Mouse (Mus musculus) stomach, embryonic 16.5 days (tissue): ENCODE measurements around the gene S100a7a. TPM values are rescaled to one million over a fixed set of nuclear protein-coding genes. Genes with fewer than 3 reads are reported as not detected.

Experiments used
- ATAC-seq: fragments of 200-750 bp; cut with Nextera tagmentation; 2 replicates; pipeline ENCODE4 v1.8.0; 2017; ENCODE audit warnings: moderate number of reproducible peaks, moderate TSS enrichment; ENCODE audit not compliant: insufficient read depth, low FRiP score
- H3K27ac ChIP-seq: fragments of 300-500 bp; sonication (generic); 2 replicates; pipeline ENCODE4 v1.5.1; 2014; ENCODE audit warnings: low read length
- H3K27me3 ChIP-seq: fragments of 300-500 bp; sonication (generic); 2 replicates; pipeline ENCODE4 v1.6.1; 2014; ENCODE audit warnings: low read length, control low read depth, mixed read lengths; ENCODE audit not compliant: control insufficient read depth, insufficient read depth
- H3K36me3 ChIP-seq: fragments of 300-500 bp; sonication (generic); 2 replicates; pipeline ENCODE4 v1.6.1; 2014; ENCODE audit warnings: low read length; ENCODE audit not compliant: control insufficient read depth, insufficient read depth
- H3K4me1 ChIP-seq: fragments of 300-500 bp; sonication (generic); 2 replicates; pipeline ENCODE4 v1.6.1; 2014; ENCODE audit warnings: low read length, control low read depth, mixed read lengths; ENCODE audit not compliant: control insufficient read depth, insufficient read depth
- H3K4me2 ChIP-seq: fragments of 300-500 bp; sonication (generic); 2 replicates; pipeline ENCODE4 v1.6.1; 2014; ENCODE audit warnings: low read depth, low read length, mixed read lengths
- H3K4me3 ChIP-seq: fragments of 300-500 bp; sonication (generic); replicated peaks from 2 replicates; pipeline ENCODE4 v1.5.1; 2014; ENCODE audit warnings: mild to moderate bottlenecking, low read length
- H3K9ac ChIP-seq: fragments of 300-500 bp; sonication (generic); 2 replicates; pipeline ENCODE4 v1.6.1; 2014; ENCODE audit warnings: low read length
- H3K9me3 ChIP-seq: fragments of 300-500 bp; sonication (generic); replicated peaks from 2 replicates; pipeline ENCODE4 v1.6.1; 2016; ENCODE audit warnings: low read length, control low read depth; ENCODE audit not compliant: control insufficient read depth
- WGBS: fragments of 180-500 bp; shearing (Covaris S2); extraction: QIAGEN DNeasy Blood & Tissue Kit; methylation state at CpG from one replicate; pipeline ENCODE4 v1.1.7; 2014; 5-methylcytosine and 5-hydroxymethylcytosine counted together
- polyA plus RNA-seq: library from polyadenylated mRNA; unstranded; fragments of >200 nt; fragmentation: Nextera tagmentation; extraction: Ambion mirVana; gene quantifications from 2 replicates; pipeline ENCODE4 v1.2.1, GENCODE M21; 2015

S100a7a gene
- polyA plus RNA-seq, 1 experiment from 2014 or later, result 9.8 TPM

DNA sequence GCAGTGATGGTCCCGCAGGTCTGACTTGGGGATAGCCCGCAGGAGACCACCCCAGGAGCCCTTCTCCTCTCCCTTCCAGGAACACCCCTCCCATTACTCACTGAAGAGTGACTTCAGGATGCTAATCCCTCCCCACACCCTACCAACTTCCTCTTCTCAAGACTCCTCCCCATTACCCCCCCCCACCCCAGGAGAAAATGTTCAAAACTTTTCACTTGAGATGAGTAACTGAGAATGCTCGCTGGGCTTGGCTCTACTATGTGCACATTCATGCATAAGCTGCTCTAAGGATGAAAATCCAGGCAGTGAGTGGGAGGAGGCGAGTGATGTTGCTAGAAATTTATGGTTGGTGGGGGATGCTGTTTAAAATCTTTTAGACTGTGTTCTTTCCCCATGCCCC, 41.8 kb upstream of the S100a7a start:
- no peaks in the 10 kb centered on the region for H3K36me3 ChIP-seq
- H3K9ac ChIP-seq, result no peak overlapping the region

DNA sequence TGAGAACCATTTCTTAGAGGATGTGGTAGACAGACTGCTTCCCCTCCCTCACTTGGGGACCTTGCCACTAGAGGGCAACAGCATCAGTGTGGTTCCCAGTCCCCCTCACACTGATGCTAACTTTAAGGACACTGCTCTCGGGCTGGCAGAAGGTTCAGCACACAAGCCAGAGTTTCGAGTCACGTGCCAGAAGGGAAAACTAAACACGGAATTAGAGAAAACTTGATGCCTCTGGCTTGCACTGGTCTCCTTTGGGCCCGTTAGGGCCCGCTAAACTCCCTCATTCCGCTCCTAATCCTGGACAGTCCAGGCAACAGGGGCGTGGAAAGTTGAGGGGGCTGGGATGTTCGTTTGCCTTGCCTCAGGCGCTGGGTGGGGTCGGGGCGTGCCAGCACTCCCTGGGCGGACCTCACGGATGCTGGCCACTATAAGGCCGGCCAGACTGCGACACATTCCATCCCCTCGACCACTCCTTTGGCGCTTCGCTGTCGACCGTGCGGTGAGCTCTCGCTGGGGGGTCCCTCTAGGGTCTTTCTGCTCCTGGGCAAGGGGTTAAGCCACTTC, 41.0 kb upstream of the S100a7a start, which contains the start of gene S100a6:
Gene S100a6, plus strand, starts transcription at position 155 of the 564 bp plus-strand sequence.
- H3K36me3 ChIP-seq, result no peaks in the 10 kb centered on the region
- peak within 1 kb of the TSS; percentile 67 for H3K4me2 ChIP-seq
- H3K9ac ChIP-seq, result peak within 1 kb of the TSS; percentile 70
- no peaks in the 10 kb centered on the region for H3K27me3 ChIP-seq
- under 1% methylated on average over 23 of the region's 23 CpGs for whole genome bisulfite sequencing
- H3K9me3 ChIP-seq, result 0 out of 2 replicates have a peak, but pooled peaks cover 3% of the 10 kb centered on the region
- H3K27ac ChIP-seq, result peak within 1 kb of the TSS; percentile 93
- H3K4me1 ChIP-seq, result peaks cover 20% of the 10 kb centered on the region
- peak; percentile 79 for ATAC-seq
- peak within 1 kb of the TSS; percentile 48 for H3K4me3 ChIP-seq

More for the DNA sequence above, 41.8 kb upstream of the S100a7a start:
- WGBS, result 65% methylated on average over 4 of the region's 4 CpGs
- no peaks in the 10 kb centered on the region for H3K27me3 ChIP-seq
- no peaks in the 10 kb centered on the region for H3K9me3 ChIP-seq
- H3K4me3 ChIP-seq, result no peak overlapping the region
- no peak for ATAC-seq
- peaks cover 20% of the 10 kb centered on the region for H3K4me1 ChIP-seq
- H3K4me2 ChIP-seq, result peak overlapping the region; percentile 67
- H3K27ac ChIP-seq, result peak overlapping the region; percentile 93; the same call in 1 of the 2 replicates

DNA sequence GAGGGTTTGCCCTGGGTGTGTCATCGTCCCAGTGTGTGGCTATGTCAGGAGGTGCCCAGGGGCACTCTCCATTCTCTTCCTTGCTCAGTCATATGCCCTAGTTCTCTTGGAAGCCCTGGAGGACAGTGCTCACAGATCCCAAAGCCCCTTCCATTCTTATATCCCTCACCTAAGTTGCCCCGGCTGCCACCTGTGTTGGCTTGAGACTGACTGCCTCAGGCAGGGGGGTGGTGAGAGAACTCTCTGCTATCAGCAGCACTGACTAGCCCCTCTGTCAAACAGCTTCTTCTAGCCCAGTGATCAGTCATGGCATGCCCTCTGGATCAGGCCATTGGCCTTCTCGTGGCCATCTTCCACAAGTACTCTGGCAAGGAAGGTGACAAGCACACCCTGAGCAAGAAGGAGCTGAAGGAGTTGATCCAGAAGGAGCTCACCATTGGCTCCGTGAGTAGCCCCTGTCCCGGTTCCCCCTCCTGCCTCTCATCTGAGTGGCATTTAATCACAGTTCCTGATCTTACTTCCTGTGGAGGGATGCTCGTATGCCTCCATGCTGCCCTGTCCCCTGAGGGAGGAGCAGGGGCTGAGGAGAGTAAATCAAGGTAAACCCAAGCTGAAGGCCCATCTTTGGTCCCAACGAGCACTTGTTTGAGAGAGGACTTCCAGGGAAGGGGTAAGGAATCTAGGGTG, 40.2 kb upstream of the S100a7a start:
- Histone ChIP-seq H3K36me3 (no peaks in the 10 kb centered on the region), H3K4me2 (peak overlapping the region; percentile 67), H3K9ac (peak overlapping the region; percentile 70), H3K27me3 (no peaks in the 10 kb centered on the region), H3K27ac (peak overlapping the region; percentile 93), H3K4me3 (peak overlapping the region; percentile 48), H3K9me3 (0 out of 2 replicates have a peak, but pooled peaks cover 3% of the 10 kb centered on the region), H3K4me1 (peaks cover 20% of the 10 kb centered on the region)
- no peak for ATAC-seq
- 60% methylated on average over 7 of the region's 7 CpGs for WGBS

- H3K4me1 ChIP-seq, result peaks cover 20% of the 10 kb centered on the region
- peak overlapping the region; percentile 48 for H3K4me3 ChIP-seq
- no peaks in the 10 kb centered on the region for H3K27me3 ChIP-seq
- WGBS, result 78% methylated on average over 6 of the region's 6 CpGs
- no peak for ATAC-seq
- H3K36me3 ChIP-seq, result no peaks in the 10 kb centered on the region
- peak overlapping the region; percentile 70 for H3K9ac ChIP-seq
- peak overlapping the region; percentile 93 for H3K27ac ChIP-seq
- 0 out of 2 replicates have a peak, but pooled peaks cover 3% of the 10 kb centered on the region for H3K9me3 ChIP-seq
- H3K4me2 ChIP-seq, result peak overlapping the region; percentile 67
Measured at GRCm38 (mm10) chr3:90614148-90614530, 39.7 kb upstream of the S100a7a start.

DNA sequence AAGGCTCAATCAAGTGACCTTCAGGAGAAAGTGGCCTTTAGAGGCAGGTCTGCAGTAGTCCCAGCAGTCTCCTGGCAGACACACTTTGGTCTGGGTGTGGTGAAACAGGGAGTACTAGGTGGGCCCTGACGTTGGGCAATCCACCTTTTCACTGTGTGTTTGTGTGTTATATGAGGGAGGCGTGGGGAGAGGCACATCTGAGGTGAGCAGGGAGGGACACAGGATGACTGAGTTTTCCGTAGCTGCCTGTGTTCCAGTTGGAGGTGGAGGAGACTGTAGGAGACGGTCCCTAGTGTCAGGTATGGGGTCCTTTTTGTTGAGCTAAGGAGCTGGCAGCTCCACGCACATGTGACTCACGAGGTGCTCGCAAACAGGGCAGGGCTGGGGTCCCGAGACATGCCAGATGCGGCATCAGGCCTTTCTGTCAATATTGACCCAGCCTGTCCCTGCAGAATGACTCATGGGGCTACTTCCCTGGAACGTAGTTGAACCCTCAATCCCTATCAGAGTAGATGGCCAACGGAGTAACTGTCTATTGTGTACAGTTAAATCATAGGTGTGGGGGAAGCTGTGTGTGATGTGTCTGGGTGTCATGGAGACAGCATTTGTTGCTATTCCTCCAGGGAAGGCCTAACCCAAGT, 39.1 kb upstream of the S100a7a start:
- Histone ChIP-seq H3K27me3 (no peaks in the 10 kb centered on the region), H3K9me3 (0 out of 2 replicates have a peak, but pooled peaks cover 3% of the 10 kb centered on the region), H3K36me3 (no peaks in the 10 kb centered on the region), H3K4me2 (peak overlapping the region; percentile 67), H3K9ac (peak overlapping the region; percentile 70), H3K4me3 (peak overlapping the region; percentile 48), H3K27ac (peak overlapping the region; percentile 93), H3K4me1 (peaks cover 20% of the 10 kb centered on the region)
- ATAC-seq, result peak; percentile 65
- WGBS, result 56% methylated on average over 11 of the region's 11 CpGs

DNA sequence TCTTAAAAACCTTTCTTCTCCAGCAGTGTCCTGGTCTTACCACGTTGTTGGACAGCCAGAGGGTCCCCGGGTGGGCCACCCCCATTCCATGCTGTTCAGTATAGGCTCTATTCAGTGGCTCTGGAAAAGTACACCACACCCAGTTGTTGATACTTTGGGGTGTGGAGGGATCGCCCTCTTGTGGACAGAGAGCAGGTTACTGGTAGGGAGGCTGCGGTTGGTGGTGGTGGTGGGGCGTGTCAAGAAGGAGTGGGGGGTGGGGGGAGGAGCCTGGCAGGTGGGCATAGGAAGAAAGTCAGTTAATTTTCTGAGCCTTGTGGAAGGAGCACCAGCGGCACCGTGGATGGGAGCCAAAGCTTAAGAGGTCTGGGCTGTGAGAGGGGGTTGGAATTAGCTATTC, 38.4 kb upstream of the S100a7a start:
- 9% methylated on average over 7 of the region's 7 CpGs for WGBS
- H3K4me2 ChIP-seq, result peak overlapping the region; percentile 67
- no peaks in the 10 kb centered on the region for H3K27me3 ChIP-seq
- ATAC-seq, result peak; percentile 61
- 0 out of 2 replicates have a peak, but pooled peaks cover 3% of the 10 kb centered on the region for H3K9me3 ChIP-seq
- H3K4me3 ChIP-seq, result peak overlapping the region; percentile 48
- peaks cover 20% of the 10 kb centered on the region for H3K4me1 ChIP-seq
- H3K9ac ChIP-seq, result peak overlapping the region; percentile 51
- H3K36me3 ChIP-seq, result no peaks in the 10 kb centered on the region
- peak overlapping the region; percentile 93 for H3K27ac ChIP-seq

DNA sequence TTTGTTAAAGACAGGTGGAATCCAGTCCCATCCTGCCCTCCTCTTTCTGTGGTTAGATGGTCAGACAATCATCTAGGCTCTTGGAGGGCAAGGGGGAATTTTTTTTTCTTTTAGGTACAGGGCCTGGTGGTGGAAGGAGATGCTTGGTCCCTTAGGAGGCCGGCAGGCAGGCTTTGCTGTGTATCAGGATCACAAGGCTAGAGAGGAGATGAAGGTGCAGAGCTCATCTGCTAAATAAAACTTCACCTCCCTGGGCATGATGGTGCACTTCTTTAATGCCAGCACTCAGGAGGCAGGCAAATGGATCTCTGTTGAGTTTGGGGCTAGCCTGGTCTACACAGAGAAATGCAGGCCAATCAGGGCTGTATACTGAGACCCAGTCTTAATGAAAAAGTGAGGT, 37.9 kb upstream of the S100a7a start:
- peak overlapping the region; percentile 51 for H3K9ac ChIP-seq
- 40% methylated on average over 1 of the region's 1 CpGs for WGBS
- 0 out of 2 replicates have a peak, but pooled peaks cover 3% of the 10 kb centered on the region for H3K9me3 ChIP-seq
- ATAC-seq, result no peak
- H3K36me3 ChIP-seq, result no peaks in the 10 kb centered on the region
- H3K27me3 ChIP-seq, result no peaks in the 10 kb centered on the region
- H3K4me2 ChIP-seq, result peak overlapping the region; percentile 67
- H3K4me3 ChIP-seq, result peak overlapping the region; percentile 48
- H3K27ac ChIP-seq, result peak overlapping the region; percentile 46
- peaks cover 20% of the 10 kb centered on the region for H3K4me1 ChIP-seq

GRCm38 (mm10) chr3:90617586-90617985, 36.2 kb upstream of the S100a7a start:
- Histone ChIP-seq H3K9me3 (0 out of 2 replicates have a peak, but pooled peaks cover 3% of the 10 kb centered on the region), H3K9ac (no peak overlapping the region), H3K4me2 (no peak overlapping the region), H3K27me3 (no peaks in the 10 kb centered on the region), H3K36me3 (no peaks in the 10 kb centered on the region), H3K4me1 (peaks cover 15% of the 10 kb centered on the region), H3K4me3 (no peak overlapping the region), H3K27ac (no peak overlapping the region)
- 0% methylated on average over 1 of the region's 1 CpGs for WGBS
- no peak for ATAC-seq

DNA sequence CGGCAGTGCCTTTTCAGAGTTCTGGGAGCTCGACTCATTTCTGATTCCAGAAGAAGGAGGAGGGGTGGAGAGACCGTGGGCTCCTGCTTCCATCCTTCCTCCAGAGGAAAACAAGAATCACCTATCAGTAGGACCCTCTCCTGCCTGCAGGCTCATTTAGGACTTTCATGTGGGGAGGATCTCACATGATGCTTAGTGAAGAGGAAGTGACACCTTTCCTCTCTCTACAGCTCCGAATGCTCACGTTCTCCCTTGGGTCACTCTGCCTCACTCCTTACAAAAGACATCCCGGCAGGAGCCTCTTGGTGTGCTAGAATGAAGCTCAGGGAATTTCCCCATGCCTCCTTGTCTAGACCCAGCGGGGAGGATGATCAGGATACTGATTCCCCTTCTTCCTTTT, 32.3 kb upstream of the S100a7a start:
- H3K4me3 ChIP-seq, result no peak overlapping the region
- WGBS, result 38% methylated on average over 7 of the region's 7 CpGs
- H3K4me2 ChIP-seq, result no peak overlapping the region
- H3K27me3 ChIP-seq, result no peaks in the 10 kb centered on the region
- no peak overlapping the region for H3K27ac ChIP-seq
- no peak for ATAC-seq
- peaks cover 22% of the 10 kb centered on the region for H3K4me1 ChIP-seq
- no peak overlapping the region for H3K9ac ChIP-seq
- H3K9me3 ChIP-seq, result 0 out of 2 replicates have a peak, but pooled peaks cover 3% of the 10 kb centered on the region
- H3K36me3 ChIP-seq, result no peaks in the 10 kb centered on the region
